Mouse (Mus musculus) embryo, embryonic 11 days (tissue): ENCODE data around the gene Ankmy2.

Source experiments
- DNase-seq: peaks from one replicate; pipeline ENCODE4 v3.0.0-alpha.2; 2015

Gene Ankmy2

DNA sequence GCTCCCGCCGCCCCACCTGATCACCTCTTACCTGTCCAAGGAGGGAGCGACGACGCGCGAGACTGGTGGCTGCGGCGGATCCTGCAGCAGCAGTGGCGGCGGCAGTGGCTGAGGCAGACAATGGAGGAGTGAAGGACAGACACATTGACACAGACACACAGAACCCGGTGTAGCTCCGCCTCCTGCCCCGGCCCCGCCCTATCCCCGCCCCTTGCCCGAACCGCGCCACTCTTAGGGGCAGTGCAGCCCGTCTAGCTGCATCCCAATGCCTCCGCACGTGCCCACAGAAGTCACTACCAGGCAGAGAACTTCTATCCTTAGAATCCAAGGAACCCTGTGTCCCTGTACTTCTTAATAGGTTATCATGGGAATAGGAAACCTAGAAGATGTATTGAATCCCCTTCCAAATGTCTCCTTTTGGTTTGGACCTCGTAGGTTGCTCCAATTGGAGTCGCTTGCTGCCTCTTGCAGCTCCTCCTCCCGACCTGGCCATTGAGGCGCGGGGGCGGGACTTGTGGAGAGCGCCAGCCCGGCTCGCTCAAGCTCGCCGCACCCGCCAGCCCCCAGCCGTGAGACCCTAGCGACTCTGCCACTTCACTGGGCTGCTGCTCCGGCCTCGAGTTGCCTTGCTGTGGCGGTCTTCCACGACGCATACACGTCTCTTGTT lies at the start of gene Ankmy2:
Gene Ankmy2 (plus strand): TSS at position 478 of the 667 bp plus-strand sequence.
- DNase-seq, result peak; percentile 98

DNA sequence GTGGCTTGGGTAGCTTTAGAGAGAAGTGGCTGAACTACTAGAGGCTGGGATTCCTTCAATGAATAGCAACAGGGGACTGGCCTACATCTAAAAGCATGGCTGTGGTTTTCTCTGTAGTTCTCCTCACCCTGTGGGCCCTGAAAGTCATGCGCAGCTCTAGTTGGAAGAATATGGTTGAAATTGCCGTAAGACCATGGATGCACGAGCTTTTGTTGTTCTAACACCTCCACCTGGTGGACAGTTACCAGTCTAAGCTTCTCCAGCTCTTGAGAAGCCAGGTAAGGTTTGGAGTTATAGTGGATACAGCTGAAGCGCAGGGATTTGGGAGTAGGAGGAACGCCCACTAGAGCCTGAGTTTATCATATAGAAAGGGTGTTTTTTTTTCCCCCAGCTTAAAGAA lies 48.5 kb upstream of the Ankmy2 start:
- DNase-seq, result no peak

DNA sequence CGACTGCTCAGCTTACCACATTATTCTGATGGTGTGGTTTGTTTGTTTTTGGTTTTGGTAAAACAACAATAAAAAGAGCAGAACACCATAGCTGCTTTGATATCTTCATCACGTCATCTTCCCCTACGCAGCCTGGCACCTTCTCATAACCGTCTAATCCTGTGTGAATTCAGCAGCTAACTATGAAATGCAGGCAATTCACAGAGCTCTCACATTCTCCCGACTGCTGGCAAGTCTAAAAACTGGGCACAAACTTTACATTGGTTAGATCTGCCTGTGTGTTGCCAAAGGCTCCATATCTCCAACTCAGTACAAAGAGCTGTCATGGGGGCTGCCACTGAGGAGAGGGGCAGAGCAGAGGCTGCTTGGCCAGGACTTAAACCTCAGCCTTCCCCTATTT lies 46.5 kb upstream of the Ankmy2 start:
- no peak for DNase-seq

DNA sequence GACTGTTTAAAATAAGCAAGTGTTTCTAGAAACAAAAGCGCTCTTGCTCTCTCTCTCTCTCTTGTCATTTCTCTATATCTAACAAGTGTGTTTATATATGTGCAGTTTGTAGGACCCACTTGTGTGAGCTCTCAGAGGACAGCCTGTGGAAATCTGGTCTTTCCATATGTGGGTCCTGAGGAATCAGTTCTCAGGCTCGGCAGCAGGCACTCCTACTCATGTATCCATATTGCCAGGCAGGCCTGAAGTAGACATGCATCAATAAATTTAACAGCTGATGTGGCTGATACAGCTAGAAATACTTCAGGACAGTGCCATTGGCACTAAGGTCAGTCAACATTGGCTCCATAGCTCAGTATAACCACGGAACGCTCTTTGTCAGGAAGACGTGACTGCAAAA lies 45.8 kb upstream of the Ankmy2 start:
- no peak for DNase-seq

DNA sequence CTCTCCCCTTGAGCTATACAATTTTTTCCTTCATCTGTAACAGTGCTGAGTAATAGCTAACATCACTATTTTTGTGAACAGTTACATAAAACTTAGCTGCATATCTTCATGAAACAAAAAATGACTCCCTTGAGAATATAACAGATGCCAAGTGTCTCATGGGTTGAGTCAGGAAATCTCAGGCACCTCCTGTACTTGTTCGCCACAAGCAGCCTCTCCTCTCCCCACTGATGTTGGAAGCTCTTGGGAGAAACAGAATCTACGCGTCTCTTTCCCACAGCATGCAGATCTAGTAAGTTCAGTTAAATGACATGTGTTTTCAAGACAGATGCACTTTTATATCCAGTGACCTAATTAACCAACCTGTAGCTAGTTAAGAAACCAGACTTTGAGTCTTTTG lies 44.8 kb upstream of the Ankmy2 start:
- DNase-seq, result no peak

DNA sequence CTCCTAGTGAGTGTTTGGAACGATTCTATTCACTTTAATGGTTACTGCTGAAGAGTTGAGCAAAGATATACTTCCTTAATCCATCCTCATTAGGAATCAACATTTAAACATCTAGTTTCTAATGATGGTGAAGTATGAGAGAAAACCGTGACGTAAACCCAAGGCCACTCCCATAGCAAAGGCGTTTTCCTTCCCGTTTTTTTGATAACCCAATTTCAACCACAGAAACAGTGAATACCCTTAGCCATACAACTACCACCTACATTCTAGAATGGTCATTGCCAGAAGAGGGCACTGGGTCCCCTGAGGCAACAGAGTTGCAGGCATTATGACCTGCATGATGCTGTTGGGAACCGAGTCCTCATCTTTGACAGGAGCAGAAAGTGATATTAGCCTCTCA lies 39.8 kb upstream of the Ankmy2 start:
- no peak for DNase-seq

DNA sequence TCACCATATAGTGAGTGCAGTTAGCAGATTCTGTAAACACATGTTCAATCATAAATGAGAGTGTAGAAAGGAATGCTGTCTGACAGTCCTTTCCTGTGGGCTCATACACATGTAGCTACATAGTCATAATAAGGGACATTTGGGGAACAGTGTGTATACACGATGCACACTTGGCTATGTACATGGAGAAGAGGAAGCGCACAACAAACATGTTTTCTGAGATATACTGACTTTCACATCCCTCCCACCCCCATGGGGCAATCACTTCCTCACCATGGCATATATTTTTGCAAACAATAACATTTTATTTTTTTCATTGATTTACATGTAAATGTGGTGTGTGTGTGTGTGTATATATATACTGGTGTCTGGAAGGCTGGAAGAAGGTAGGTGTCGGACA lies 37.7 kb upstream of the Ankmy2 start:
- DNase-seq, result no peak

DNA sequence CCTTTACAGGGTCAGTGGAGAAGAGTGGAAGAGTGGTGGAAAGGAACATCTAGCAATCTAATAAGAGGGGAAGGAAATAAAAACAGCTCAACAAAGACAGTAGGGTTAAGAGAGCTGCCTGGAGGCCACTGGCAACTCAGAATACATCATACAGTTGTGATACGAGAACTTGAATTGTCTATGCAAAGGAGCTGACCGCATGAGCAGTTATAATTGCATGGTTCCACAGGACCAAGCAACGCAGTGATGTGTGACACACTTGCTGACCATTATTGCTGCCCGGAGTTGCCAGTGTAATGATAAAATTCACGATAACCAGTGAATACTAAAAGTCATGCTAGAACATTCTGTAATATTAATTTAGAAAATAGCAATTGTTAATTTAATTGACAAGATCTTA lies 30.9 kb upstream of the Ankmy2 start:
- no peak for DNase-seq

DNA sequence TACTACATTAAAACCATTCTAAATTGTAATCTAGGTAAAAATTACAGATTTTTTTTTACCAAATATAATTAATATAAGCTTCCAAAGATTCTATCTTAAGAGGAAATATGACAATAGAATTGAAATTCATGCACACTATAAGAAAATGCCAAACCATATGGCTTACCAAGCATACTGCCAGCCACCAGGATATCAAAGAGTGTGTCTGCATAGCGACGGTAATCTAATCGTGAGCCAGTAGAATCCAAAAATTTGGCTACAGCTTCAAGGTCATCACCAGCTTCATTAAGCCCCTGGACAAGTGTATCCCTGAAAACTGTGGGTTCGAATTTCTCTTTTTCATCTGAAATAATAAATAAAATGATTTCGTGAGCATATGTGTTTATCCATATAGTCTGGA lies 27.1 kb upstream of the Ankmy2 start:
- DNase-seq, result no peak

DNA sequence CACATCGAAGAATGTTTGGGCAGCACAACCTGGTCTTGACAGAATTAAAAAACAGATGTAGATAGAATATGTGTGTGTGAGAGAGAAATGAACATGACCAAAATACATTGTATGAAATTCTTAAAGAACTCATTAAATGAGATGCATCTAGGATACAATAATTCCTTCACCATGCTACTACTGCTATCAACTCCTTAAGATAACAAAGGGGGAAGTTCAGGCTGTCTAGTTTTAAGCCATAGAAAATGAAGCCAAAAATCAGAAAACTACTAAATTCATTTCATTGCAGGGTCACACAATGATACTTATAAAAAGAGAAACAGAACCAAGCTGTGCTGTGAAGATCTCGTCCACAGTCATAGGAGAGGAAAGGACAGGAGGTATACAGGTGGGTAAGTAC lies 24.7 kb upstream of the Ankmy2 start:
- DNase-seq, result no peak

DNA sequence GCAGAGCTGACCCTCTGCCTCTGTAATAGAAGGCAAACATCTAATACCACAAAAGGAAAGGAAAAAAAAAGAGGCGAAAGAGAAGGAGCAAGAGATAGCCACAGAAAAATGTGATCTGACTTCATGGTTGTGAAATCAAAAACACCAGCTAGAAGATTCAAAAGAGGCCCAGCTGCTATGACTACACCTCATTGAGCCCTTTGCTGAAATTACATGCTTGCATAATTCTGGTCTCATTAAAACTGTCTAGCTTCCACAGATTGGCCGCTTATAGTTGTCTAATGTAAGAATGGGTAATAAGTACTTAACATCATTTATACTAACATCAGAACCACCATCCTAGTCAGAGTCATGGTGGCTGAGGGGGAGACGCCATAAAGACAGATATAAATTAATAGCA lies 24.2 kb upstream of the Ankmy2 start:
- no peak for DNase-seq

DNA sequence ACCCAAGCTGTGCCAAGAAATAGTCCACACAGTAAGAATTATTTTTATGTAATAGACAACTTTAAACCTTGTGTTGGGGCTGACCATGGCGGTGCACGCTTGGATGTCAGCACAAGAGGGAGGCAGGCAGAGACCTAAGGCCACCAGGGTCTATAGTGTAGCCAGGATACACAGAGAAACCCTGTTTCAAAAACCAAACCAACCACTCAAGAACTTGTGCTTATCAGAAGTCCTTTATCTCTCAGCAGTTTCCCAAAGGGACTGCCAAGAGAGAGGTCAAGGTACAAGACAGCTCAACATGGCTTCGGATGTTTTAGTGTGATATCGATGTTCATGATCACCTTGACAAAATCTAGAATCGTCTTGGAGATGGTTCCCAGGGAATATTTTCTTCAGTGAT lies 23.4 kb upstream of the Ankmy2 start:
- DNase-seq, result no peak

DNA sequence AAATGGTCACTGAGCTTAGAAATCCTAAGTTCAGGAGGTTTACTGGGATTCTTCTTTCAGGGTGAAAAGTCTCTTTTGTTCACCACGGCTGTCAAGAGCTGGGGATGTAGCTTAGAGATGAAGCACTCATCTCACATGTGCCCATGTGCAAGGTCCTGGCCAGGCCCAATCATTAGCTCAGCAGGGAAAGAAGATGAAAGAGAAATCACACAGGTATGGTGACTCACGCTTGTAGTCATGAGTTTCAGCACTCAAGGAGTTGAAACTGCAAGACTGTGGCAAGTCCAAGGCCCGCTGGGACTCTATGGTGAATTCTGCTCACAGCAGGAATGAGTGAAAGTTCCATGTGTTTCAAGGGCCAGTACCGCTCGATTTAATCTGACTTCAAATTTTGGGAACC lies 22.8 kb upstream of the Ankmy2 start:
- no peak for DNase-seq

DNA sequence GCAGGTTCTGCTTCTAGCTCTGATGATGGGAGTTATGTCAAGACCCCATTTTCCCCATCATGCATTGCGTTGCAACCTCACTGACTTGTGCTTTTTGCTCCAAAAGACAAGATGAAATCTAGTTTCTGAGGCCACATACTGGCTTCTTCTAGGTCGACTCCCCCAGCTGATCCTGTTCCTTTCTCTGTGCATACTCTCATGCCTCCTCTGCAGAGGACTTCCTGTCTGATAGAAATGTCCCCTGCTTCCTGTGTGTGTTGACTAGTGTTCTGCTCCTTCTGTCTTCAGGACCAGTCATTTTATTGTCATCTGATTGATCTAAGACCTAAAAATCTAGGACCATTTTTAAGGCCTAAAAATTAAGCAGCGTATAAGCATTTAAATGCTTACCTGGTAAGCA lies 21.5 kb upstream of the Ankmy2 start:
- DNase-seq, result no peak

DNA sequence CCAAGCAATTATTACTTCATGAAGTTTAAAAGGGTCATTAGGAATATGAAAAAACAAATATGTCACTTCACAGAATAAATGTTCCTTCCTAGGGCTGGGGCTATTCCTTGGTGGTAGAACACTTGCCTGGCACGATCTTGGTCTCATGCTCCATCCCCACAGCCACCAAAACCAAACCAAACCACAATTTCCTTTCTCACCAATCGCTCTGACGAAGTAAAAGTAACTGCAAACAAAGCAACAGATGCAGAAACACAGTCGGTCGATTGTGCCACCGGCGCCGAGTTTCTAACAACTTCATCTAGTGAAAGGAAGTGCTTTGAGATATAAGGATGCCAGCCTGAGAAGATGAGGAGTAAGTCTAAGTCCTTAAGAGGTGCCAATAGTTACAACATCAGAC lies 20.6 kb upstream of the Ankmy2 start:
- no peak for DNase-seq

DNA sequence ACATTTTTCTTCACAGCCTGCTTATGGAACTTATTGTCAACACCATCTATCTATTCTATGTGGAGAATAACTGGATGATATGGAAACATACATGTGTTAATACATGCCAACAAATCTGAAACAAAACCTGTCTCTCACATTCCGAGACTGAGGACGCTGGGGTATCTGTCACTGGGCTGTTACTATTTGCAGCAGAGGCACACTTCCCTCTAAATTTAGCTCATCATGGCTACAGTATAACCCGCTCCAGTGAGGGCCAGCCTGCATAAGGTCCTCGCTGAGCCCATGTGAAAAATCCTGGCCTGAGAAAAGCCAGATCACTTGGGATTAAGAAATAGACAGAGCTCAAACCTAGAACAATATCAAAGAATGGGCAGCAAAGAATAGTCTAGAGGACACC lies 19.7 kb upstream of the Ankmy2 start:
- DNase-seq, result no peak

DNA sequence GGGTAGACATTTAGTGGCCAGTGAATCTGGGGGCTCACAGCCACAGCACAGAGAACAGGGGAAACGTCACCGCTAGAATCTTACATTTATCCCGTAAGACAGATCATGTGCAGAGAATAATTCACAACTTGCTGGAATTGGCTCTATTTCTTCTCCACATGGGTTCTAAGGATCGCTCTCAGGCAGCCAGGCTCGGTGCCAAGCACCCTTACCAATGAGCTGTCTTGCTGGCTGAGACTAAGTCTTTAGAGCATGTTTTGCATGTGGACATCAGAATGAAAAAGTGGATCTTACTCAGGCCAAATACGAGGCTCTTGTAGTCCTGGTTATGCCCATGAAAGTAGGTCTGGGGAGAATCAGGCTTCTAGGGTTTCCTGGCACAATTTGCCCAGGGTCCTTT lies 16.5 kb upstream of the Ankmy2 start:
- DNase-seq, result no peak

DNA sequence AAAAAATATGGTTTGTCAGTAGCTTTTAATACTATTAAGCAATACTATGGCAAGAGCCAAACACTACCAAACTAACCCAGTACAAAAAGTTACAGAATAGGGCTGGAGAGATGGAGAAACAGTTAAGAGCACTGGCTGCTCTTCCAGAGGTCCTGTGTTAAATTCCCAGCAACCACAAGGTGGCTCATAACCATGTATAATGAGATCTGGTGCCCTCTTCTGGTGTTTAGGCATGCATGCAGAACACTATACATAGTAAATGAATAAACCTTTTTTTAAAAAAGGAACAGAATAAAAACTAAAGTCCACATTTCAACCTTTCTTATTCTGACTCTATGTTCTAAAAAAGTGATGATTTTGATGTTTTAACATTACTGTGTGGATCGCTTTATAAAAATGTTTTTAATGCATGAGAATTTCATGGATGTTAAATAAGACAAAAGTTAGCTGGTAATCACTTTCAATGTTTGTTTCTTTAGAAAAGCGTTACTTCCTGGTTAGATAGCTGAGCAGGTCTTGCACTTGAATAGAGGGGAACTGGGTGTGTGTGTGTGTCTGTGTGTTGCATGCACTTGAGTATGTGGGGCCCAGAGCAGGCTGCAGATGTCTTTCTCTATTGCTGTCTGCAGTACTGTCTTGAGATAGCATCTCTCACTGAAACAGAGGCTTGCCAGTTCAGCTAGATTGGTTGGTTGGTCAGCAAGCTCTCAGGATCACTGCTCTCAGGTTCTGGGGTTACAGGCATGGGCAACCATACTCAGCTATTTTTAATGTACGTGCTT lies 10.5 kb upstream of the Ankmy2 start:
- DNase-seq, result no peak

DNA sequence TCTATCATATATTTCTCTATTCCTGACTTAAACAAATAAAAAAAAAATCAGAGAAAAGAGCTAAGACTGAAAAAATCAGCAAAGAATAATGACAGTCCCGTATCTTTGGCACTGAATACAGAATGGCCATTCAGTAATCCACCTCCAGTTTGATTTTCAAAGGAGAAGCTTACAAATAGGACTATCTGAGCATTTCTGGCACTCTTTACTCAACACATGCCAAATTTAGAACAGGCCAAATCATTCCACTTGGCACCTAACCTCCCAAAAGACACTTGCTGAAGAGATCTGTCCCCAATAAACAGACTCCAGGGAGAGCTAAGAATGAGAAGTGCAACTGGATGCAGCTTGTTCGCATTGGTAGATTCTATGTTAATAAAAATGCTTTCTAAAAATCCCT lies 6.6 kb upstream of the Ankmy2 start:
- DNase-seq, result no peak

DNA sequence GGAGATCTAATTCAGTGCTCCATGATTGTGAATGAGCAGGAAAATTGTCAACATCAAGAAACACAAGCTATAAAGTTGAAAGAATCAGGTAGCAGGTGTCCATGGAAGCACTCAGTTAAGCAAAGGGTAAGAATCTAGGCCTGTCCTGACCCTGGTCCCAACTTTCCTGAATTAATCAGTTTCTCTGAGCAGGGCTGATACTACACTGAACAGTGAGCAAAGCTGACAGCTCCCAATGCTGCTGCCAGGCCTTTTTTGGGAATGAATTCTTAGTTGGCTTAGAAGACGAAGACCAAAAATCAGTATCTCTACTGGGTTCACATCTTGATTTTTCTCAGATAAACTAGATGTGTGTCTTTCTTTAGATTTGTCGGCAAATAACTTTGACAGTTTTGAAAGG lies 6.2 kb upstream of the Ankmy2 start:
- no peak for DNase-seq

DNA sequence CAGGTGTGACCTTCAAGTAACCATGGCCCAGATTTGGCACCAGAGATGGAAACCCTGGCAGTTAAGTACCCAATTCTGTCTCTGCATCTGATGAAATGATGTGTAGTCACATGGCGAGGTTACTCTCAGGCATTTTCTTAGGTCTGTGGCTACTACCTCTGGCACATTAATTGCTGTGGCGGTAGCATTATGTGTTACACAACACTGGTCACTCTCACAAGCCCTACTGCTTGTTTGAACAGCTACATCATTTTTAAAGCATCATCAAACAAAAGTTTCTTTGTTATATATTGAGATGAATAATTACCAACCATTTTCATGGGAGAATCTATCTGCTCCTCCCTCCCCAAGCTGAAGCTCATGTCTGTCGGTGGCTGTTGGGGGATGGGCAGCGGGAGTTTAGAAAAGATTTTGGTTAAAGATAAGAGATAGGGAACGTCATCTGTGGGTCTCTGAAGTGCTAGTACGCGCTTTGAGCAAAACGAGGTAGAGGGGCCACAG lies 1.7 kb upstream of the Ankmy2 start:
- peak; percentile 31 for DNase-seq

DNA sequence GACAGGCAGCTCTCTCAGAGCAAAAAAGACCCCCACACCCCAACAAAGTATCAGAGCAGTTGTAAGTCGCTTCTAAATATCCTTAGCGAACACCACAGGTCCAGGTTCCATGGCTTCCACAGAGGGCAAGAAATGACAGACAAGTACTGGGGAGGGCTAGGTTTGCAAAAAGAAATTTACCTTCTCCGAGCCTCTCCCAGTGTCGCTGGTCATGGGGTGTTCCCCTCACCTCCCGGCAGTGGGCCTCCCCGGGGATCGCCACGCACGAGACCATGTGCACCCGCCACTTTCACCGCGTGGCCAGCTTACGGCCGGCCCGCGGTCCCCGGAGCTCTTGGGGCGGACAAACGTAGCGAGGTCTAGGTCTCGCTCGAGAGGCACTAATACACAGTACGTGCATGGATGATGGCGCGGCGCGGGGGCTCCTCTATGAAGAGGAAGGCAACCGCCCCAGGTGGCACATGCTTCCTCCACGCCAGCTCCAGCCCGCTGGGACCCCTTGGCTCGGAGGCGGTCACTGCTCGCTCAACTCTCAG lies 745 bp upstream of the Ankmy2 start:
- DNase-seq, result no peak

DNA sequence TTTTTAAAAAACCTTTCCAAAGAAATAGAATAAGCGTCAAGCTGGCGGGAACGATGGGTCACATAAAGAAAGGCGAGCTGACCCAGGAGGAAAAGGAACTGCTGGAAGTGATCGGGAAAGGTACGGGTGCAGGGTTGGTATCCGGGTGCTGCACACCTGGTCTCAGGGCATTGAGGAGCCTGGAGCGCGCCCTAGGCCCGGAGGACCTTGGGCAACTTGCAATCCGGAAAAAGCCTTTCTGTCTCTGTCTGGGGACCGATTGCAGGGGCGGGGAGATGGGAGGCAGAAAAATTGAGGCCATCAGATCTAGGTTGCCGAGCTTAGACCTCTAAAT lies 357 bp downstream of the Ankmy2 start:
- DNase-seq, result no peak

DNA sequence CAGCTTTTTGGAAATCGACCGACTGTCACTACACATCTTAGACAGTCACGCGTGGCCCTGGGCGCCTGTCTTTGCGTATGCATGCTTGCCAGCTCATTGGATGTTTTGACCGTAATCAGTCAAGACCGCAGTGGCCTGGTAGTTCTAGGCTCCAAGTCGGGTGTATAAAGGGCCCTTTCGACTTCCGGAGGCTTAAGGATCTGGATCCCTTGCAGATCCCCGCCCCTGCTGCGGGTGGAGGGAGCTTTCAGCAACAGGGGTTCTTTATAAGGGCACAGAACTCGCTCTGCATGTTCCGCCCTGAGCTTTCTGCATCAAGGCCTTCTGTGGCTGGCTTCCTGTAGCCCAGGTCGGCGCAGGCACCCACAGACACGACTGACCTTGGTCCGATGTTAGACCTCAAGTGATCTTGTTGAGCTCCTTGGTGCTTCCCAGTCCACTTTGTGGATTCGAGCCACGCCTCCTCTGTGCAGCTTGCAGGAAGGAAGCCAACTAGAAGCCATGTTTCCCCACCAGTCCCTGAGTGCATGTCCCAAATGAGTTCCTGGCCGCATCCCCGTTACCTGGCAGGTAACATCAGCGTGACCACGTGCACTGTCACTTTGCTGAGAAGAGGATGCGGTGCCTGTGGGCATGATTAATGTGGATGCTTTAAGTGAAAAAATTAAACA lies 859 bp downstream of the Ankmy2 start, which contains the start of gene Bzw2:
Gene Bzw2 (minus strand): TSS at position 443 of the 671 bp plus-strand sequence.
- DNase-seq, result peak; percentile 77
